Mouse (Mus musculus) small intestine, adult 2 months (tissue): ENCODE results near the gene Zdhhc18.

ENCODE experiments used
- CTCF ChIP-seq: fragments of 200-500 bp; IDR thresholded peaks from 2 replicates; pipeline ENCODE4 v1.5.1; 2012; ENCODE audit warnings: low read depth, mild to moderate bottlenecking, control low read depth, inconsistent platforms, low read length, moderate library complexity, mixed read lengths; ENCODE audit not compliant: insufficient replicate concordance, insufficient read length; ENCODE audit errors: extremely low read depth
- POLR2A ChIP-seq: fragments of 200-500 bp; IDR thresholded peaks from 2 replicates; pipeline ENCODE4 v1.6.1; 2012; ENCODE audit warnings: low read depth, mild to moderate bottlenecking, control low read depth, inconsistent platforms, low read length, moderate library complexity

- TF ChIP-seq POLR2A (no peak), CTCF (no peak)
Observed at GRCm38 (mm10) chr4:133615416-133615815, 34.5 kb downstream of the Zdhhc18 start.
